Mouse (Mus musculus) heart, embryonic 14.5 days (tissue): ENCODE measurements around the gene Dpp7. TPM values are rescaled to one million over a fixed set of nuclear protein-coding genes. Genes with fewer than 3 reads are reported as not detected.

ENCODE experiments used
- ATAC-seq: fragments of 200-750 bp; cut with Nextera tagmentation; 2 replicates; pipeline ENCODE4 v1.8.0; 2017; ENCODE audit warnings: low read depth, moderate TSS enrichment; ENCODE audit not compliant: insufficient number of reproducible peaks, insufficient read depth, low FRiP score
- H3K27ac ChIP-seq, 2 experiments: fragments of 200-500 bp in 1 of 2; fragments of 300-500 bp in 1 of 2; sonication (generic) in 1 of 2; replicated peaks in 1 of 2; 2 replicates each; pipeline ENCODE4 v1.5.1; 2012 to 2014; ENCODE audit warnings: low read depth in 2 of 2, low read length in 2 of 2, control low read depth in 1 of 2, mild to moderate bottlenecking in 1 of 2, mixed read lengths in 1 of 2; ENCODE audit not compliant: control insufficient read depth in 1 of 2, insufficient read depth in 1 of 2
- H3K27me3 ChIP-seq: fragments of 300-500 bp; sonication (generic); 2 replicates; pipeline ENCODE4 v1.6.1; 2014; ENCODE audit warnings: mild to moderate bottlenecking, low read length, control low read depth; ENCODE audit not compliant: control insufficient read depth, insufficient read depth
- H3K36me3 ChIP-seq: fragments of 300-500 bp; sonication (generic); 2 replicates; pipeline ENCODE4 v1.6.1; 2014; ENCODE audit warnings: mild to moderate bottlenecking, control low read depth, low read length, mixed read lengths; ENCODE audit not compliant: control insufficient read depth, insufficient read depth
- H3K4me1 ChIP-seq, 2 experiments: fragments of 200-500 bp in 1 of 2; fragments of 300-500 bp in 1 of 2; sonication (generic) in 1 of 2; 2 replicates each; pipeline ENCODE4 v1.6.1; 2012 to 2014; ENCODE audit warnings: low read length in 2 of 2, control low read depth in 1 of 2, mixed read lengths in 1 of 2; ENCODE audit not compliant: control insufficient read depth in 2 of 2, insufficient read depth in 2 of 2
- H3K4me2 ChIP-seq: fragments of 300-500 bp; sonication (generic); 2 replicates; pipeline ENCODE4 v1.6.1; 2014; ENCODE audit warnings: mild to moderate bottlenecking, low read length
- H3K4me3 ChIP-seq, 2 experiments: fragments of 200-500 bp in 1 of 2; fragments of 300-500 bp in 1 of 2; sonication (generic) in 1 of 2; 2 replicates each; pipeline ENCODE4 v1.5.1; 2012 to 2014; ENCODE audit warnings: low read length in 2 of 2, mild to moderate bottlenecking in 2 of 2, control low read depth in 1 of 2, low read depth in 1 of 2, moderate library complexity in 1 of 2; ENCODE audit not compliant: control insufficient read depth in 1 of 2, insufficient read depth in 1 of 2
- H3K9ac ChIP-seq: fragments of 300-500 bp; sonication (generic); 2 replicates; pipeline ENCODE4 v1.6.1; 2014; ENCODE audit warnings: mild to moderate bottlenecking, low read length
- H3K9me3 ChIP-seq: fragments of 300-500 bp; sonication (generic); 2 replicates; pipeline ENCODE4 v1.6.1; 2016; ENCODE audit warnings: low read length, control low read depth; ENCODE audit not compliant: control insufficient read depth
- WGBS: fragments of 180-500 bp; shearing (Covaris S2); extraction: QIAGEN DNeasy Blood & Tissue Kit; methylation state at CpG from one replicate; pipeline ENCODE4 v1.1.7; 2014; 5-methylcytosine and 5-hydroxymethylcytosine counted together
- polyA plus RNA-seq: library from polyadenylated mRNA; unstranded; fragments of >200 nt; fragmentation: Nextera tagmentation; extraction: Ambion mirVana; gene quantifications from 2 replicates; pipeline ENCODE4 v1.2.1, GENCODE M21; 2014

Gene Dpp7
- polyA plus RNA-seq, 1 experiment from 2014 or later = 11.5 TPM

- WGBS = 86% methylated on average over 7 of the region's 7 CpGs
- H3K27ac ChIP-seq = no peak overlapping the region
- H3K4me2 ChIP-seq = no peak overlapping the region
- peaks cover 9 to 24% of the 10 kb centered on the region in 2 experiments for H3K4me1 ChIP-seq
- no peaks in the 10 kb centered on the region for H3K36me3 ChIP-seq
- H3K9ac ChIP-seq = no peak overlapping the region
- no peak for ATAC-seq
- H3K9me3 ChIP-seq = no peaks in the 10 kb centered on the region
- H3K4me3 ChIP-seq = no peak overlapping the region
- H3K27me3 ChIP-seq = peaks cover 86% of the 10 kb centered on the region
These were observed 41.9 kb upstream of the Dpp7 start for GRCm38 (mm10) chr2:25398065-25398464.

- H3K4me2 ChIP-seq = no peak overlapping the region
- no peaks in the 10 kb centered on the region for H3K36me3 ChIP-seq
- peaks cover 9 to 18% of the 10 kb centered on the region in 2 experiments for H3K4me1 ChIP-seq
- no peak overlapping the region for H3K27ac ChIP-seq
- H3K27me3 ChIP-seq = peaks cover 76% of the 10 kb centered on the region
- 53% methylated on average over 1 of the region's 1 CpGs for WGBS
- H3K4me3 ChIP-seq = no peak overlapping the region
- no peak for ATAC-seq
- H3K9me3 ChIP-seq = no peaks in the 10 kb centered on the region
- H3K9ac ChIP-seq = no peak overlapping the region
These were observed 40.9 kb upstream of the Dpp7 start for GRCm38 (mm10) chr2:25397010-25397409.

- no peak overlapping the region; the same call in 1 of the 2 replicates for H3K9ac ChIP-seq
- no peak for ATAC-seq
These were observed 40.4 kb upstream of the Dpp7 start for GRCm38 (mm10) chr2:25396597-25396983.

GRCm38 (mm10) chr2:25395721-25396596 is 39.8 kb upstream of the Dpp7 start, which contains the start of gene Entpd2:
TSS of gene Entpd2 (plus strand) at chr2:25395874.
- peak within 1 kb of the TSS; percentile 30 to 34 for H3K4me3 ChIP-seq
- H3K9ac ChIP-seq = peak within 1 kb of the TSS; percentile 40; the same call in 1 of the 2 replicates
- H3K36me3 ChIP-seq = no peaks in the 10 kb centered on the region
- peak within 1 kb of the TSS; percentile 66 for H3K4me2 ChIP-seq
- no peak within 1 kb of the TSS for H3K27ac ChIP-seq
- H3K27me3 ChIP-seq = peaks cover 72% of the 10 kb centered on the region
- peaks cover 9 to 18% of the 10 kb centered on the region in 2 experiments for H3K4me1 ChIP-seq
- peak; percentile 57 for ATAC-seq
- WGBS = 2% methylated on average over 57 of the region's 57 CpGs
- no peaks in the 10 kb centered on the region for H3K9me3 ChIP-seq

More at GRCm38 (mm10) chr2:25396597-25396983, 40.4 kb upstream of the Dpp7 start:
- Histone ChIP-seq H3K9me3 (no peaks in the 10 kb centered on the region), H3K27me3 (peaks cover 76% of the 10 kb centered on the region), H3K4me2 (peak overlapping the region; percentile 66), H3K4me3 (peak overlapping the region in 1 of 2 experiments; percentile 34; a peak in 1 of 4 replicates), H3K4me1 (peaks cover 9 to 18% of the 10 kb centered on the region in 2 experiments), H3K36me3 (no peaks in the 10 kb centered on the region), H3K27ac (no peak overlapping the region)
- 34% methylated on average over 3 of the region's 3 CpGs for WGBS

- Histone ChIP-seq H3K4me2 (no peak overlapping the region), H3K4me3 (no peak overlapping the region), H3K4me1 (peaks cover 9 to 18% of the 10 kb centered on the region in 2 experiments), H3K27ac (no peak overlapping the region), H3K36me3 (no peaks in the 10 kb centered on the region), H3K27me3 (peaks cover 58% of the 10 kb centered on the region), H3K9ac (no peak overlapping the region), H3K9me3 (no peaks in the 10 kb centered on the region)
- 39% methylated on average over 3 of the region's 3 CpGs for WGBS
- ATAC-seq = no peak
These were observed 38.4 kb upstream of the Dpp7 start for GRCm38 (mm10) chr2:25394281-25395221.

GRCm38 (mm10) chr2:25391266-25391665 is 35.1 kb upstream of the Dpp7 start:
- no peak overlapping the region for H3K9ac ChIP-seq
- no peaks in the 10 kb centered on the region for H3K36me3 ChIP-seq
- no peaks in the 10 kb centered on the region for H3K9me3 ChIP-seq
- H3K27me3 ChIP-seq = peaks cover 25% of the 10 kb centered on the region
- ATAC-seq = no peak
- no peak overlapping the region for H3K27ac ChIP-seq
- no peak overlapping the region for H3K4me2 ChIP-seq
- no peak overlapping the region for H3K4me3 ChIP-seq
- WGBS = 61% methylated on average over 5 of the region's 5 CpGs
- peaks cover 9 to 15% of the 10 kb centered on the region in 2 experiments for H3K4me1 ChIP-seq

GRCm38 (mm10) chr2:25384492-25384891 is 28.3 kb upstream of the Dpp7 start:
- Histone ChIP-seq H3K9me3 (no peaks in the 10 kb centered on the region), H3K27ac (no peak overlapping the region)
- WGBS = 51% methylated on average over 5 of the region's 5 CpGs

More at GRCm38 (mm10) chr2:25384492-25384891, 28.3 kb upstream of the Dpp7 start:
- H3K4me3 ChIP-seq = no peak overlapping the region
- no peak overlapping the region for H3K9ac ChIP-seq
- ATAC-seq = no peak
- H3K4me2 ChIP-seq = no peak overlapping the region
- no peaks in the 10 kb centered on the region for H3K36me3 ChIP-seq
- H3K4me1 ChIP-seq = no peaks in the 10 kb centered on the region
- no peaks in the 10 kb centered on the region; the same call in 1 of the 2 replicates for H3K27me3 ChIP-seq
